Mouse (Mus musculus) lung, postnatal 4 days (tissue): ENCODE data around the gene Sorcs2.
A peak's percentile ranks its signal among the peaks of the same experiment; 100 is the strongest.

ENCODE experiments used
- DNase-seq, 2 experiments: peaks; one replicate each; pipeline ENCODE4 v3.0.0; 2021

Sorcs2 gene

GRCm38 (mm10) chr5:36174569-36175115 lies 223.3 kb downstream of the Sorcs2 start:
- no peak for DNase-seq

GRCm38 (mm10) chr5:36168963-36169650 lies 228.8 kb downstream of the Sorcs2 start:
- peak in 1 of 2 experiments; percentile 8 for DNase-seq

DNA sequence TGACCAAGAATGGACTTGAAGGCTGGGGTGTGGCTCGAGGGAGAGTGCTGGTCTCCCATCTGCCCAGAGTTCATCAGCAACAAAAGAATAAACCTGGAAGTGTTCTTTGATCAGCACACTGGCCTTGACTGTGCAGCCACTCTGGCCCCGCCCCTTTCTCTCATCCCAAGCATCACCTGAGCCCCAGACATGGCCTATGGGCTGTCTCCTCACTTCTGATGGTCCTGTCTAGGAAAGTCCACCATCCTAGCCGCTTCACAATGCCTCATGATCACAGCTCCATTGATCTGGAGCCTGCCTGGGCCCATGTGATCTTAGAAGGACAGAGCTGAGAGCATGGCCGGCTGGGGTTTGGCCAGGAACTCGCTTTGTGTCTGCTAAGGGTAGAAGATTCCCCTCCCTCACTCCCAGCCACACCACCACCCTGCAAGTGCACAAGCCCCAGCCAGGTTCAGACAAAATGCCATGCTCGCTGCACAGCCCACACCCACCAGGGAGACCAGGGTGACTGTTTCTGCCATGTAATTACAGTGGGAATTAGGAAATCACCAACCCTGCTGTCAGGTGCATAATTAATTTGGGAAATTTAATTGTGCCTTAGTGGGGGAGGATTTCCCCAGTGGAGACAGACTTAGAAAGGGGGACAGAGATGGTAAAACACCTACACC lies 231.5 kb downstream of the Sorcs2 start:
- no peak for DNase-seq

DNA sequence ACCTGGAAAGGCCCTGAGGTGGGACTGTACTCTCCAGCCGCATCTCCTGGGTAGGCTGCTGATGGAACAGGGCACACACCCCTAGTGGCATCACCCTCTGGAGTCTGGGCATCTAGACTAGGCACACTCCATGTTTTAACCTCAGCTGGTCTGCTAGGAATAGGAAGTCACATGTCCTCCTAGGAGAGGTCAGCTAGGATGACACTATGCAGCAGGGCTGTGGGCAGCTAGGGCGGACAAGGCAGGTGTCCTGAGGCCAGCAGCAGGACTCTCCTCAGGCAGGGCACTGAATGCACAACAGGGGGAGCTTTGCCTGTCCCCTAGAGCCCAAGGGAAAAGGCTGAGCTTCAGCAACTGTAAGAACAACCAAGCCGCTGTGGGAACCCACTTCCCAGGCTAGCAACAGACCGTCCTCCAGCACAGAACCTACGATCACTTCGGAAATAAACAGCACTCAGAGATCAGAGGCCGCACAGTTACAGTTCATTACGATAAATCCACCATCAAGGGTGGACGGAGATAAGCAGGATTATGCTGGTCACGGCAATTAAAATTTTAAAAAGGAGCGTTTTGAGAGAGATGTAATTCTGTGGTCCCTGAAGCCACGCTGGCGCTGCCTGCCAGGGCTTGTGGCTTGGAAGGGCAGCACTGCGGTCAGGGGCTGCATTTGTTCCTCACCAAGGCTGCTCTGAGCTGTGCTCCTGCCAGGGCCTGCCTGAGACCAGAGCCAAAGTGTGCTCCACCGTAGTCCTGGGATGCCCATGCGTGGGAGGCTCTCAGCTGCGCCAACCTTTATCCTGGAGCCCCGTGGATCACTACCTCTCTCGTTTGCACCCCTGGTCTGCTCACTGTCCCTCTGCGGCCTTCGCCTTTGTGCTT lies 232.3 kb downstream of the Sorcs2 start:
- no peak for DNase-seq

DNA sequence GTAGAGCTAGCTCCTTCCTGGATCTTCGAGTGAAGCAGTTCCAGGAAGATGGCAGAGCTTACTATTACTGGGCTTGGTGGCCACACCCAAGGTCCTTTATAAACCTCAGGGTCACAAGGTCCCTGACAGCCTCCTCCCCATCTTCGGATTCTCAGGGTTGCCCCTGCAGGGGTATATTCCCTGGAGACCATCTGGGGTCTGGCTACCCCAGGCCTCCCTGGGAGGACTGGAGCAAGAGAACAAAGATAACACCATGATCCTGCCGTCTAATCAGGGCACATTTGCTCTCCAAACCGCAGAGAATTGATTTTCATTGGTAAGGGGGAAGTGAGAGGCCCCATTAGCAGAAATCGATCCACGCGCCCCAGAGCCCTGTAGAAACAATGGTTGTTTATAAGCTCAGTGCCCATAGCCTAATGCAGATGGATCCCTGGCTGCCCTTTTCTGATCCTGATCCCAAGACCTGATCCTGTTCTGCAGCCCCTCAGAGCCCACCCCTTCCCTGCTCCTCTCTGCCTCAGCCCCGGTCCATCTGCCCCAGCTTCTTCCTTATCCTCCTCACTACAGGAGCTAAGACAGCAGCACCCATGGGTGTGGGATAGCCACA lies 243.0 kb downstream of the Sorcs2 start:
- no peak for DNase-seq

DNA sequence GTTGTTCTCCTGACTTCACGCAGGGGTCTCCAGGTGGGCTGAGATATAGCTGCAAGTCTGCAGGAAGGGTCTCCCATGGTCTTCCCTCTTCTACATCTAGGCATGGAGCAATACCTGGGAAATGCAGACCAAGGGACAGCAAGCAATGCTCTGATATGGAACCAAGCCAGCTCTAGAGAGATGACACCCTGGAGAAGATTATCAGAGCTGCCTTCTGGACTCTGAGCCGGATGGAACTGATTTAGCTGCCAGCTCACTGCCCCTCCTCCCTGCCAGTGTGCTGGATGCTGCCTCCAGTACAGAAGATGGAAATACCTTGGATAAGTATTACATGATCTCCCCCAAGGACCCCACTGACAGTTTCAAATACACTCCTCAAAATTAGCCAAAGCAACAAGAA lies 244.7 kb downstream of the Sorcs2 start:
- no peak for DNase-seq

DNA sequence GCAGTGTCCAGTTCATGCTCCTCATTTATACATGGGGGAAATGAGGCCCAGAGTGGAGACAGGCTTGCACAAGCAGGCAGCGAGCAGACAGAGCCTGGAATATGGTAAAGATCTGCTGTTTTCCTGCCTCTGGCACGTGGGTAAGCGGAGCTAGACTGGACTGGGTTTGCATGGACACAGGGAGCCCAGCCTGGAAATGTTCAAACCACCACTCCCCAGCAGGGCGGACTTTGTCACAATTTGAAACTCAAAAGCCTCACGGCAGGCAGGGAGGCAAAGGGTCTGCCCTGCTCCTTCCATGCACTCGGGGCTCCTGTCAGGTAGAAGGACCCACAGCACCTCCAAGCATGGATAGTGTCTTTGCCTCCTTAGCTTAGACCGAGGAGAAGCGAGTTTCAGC lies 246.9 kb downstream of the Sorcs2 start:
- no peak for DNase-seq

DNA sequence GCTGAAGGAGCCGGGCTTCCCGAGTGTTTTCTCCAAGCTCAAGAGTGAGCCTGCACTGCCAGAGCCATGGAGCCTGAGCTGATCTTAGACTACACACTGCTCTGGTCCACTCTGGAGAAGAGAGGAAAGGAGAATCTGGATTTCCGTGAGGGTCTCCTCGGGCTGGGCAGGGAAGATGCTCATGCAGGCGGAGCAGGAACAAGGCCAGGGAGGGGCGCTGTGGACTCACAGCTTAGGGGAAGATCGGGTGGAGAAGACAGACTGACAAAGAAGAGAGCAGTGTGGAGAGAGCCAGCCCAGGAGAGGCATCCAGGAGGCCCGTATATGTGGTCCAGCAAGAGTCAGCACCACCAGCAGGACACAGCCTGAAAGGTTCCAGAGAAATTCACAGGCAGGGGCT lies 248.8 kb downstream of the Sorcs2 start:
- no peak for DNase-seq

- no peak for DNase-seq
These were observed 251.3 kb downstream of the Sorcs2 start for GRCm38 (mm10) chr5:36146589-36146988.

DNA sequence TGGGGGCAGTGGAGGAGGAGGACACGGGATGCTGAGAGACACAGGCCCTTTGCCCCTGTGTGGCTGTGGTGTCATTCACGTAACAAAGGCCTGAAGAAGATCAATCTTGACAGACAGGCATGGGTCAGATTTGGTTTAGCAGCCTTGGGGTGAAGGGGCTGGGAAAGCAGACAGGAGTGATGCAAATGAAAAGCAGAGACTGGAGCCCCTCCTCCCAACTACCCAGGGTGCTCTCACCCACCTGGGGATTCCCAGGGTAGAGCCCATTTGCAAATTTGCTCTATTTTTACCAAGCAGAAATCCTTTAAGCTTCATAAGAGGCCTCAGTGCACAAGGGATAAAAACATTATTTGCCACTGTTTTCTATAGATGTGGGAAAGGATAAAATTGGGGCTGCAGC lies 253.4 kb downstream of the Sorcs2 start:
- DNase-seq = no peak

- no peak for DNase-seq
These were observed 256.2 kb downstream of the Sorcs2 start for GRCm38 (mm10) chr5:36141676-36142255.

DNA sequence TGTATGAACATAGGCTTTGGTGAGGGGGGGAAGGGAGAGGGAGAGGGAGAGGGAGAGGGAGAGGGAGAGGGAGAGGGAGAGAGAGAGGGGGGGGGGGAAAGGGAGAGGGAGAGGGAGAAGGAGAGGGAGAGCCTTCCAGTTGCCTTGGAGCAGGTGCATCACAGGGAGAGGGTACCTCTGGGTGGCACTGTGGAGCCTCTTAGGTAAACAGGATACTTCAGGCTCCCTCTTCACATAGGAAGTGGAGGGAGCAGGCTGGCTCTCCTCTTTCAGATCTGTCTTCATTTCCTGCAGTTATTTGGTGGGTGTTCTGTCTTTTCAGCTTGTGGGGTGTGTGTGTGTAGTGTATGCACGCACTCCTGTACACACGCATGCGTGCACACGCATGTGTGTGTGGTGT lies 256.8 kb downstream of the Sorcs2 start:
- peak in 1 of 2 experiments; percentile 25 for DNase-seq

DNA sequence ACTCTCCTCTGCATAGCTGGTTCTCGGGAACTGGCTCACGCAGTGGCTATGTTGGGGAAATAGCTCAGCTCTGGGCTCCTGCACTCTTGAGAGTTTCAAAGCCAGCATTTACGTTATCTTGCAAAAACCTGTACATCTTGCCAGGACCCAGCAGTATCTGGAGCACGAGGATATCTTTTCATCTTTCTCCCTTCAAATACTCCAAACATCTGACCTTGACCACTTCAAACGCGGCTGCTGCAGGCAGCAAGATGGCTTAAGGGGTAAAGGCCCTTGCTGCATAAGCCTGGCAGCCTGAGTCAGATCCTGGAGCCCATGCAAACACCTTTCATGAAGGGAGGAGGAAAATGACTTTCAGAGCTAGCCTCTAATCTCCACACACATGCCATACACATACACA lies 258.2 kb downstream of the Sorcs2 start:
- no peak for DNase-seq

DNA sequence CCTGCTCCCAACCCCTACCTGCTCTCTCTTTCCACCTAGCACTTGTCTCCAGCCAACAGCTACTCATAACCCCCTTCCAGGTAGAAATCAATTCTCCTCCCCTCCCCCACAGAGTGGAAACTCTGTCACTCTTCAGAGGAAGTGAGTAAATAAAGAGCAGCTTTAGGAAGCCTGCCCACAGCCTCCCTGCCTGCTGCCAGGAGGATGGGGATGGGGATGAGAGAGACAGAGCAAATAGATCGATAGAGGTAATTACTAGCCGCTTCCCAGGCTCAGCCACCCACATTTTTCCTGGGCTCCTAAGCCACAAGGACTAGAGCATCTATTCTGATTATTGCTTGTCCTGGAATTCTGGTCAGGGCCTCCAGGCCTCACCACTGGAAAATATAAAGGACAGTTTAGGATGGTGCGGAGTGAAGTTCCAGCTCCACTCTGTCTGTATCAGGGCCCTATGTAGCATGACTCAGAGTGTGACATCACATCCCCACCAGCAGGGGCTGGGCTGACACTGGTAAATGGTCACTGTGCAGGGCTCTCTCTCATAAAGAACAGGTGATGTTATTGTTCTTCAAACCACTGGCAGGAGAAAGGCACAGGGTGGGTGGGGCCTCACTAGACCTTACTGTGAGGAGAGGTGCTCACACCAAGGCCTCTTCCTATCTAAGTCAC lies 261.9 kb downstream of the Sorcs2 start:
- DNase-seq = no peak

- no peak for DNase-seq
These were observed 263.6 kb downstream of the Sorcs2 start for GRCm38 (mm10) chr5:36134302-36134701.

DNA sequence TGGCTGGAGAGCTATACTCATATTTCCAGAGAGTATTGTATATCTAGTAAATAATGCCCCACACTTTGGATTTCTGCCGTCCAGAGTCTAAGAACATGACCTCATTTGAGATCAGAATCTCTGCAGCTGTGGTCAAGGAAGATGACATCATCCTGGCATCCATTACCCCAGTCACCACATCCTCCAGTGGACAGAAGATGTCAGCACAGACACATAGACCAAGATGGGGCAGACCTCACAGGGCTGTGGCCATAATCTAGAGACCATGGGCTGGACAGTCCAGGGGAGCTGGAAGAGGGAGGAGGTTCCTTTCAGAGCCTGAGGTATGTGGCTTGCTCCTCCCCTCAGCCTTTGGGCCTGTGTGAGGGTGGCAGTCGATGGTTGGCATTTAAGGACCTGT lies 264.0 kb downstream of the Sorcs2 start:
- no peak for DNase-seq

DNA sequence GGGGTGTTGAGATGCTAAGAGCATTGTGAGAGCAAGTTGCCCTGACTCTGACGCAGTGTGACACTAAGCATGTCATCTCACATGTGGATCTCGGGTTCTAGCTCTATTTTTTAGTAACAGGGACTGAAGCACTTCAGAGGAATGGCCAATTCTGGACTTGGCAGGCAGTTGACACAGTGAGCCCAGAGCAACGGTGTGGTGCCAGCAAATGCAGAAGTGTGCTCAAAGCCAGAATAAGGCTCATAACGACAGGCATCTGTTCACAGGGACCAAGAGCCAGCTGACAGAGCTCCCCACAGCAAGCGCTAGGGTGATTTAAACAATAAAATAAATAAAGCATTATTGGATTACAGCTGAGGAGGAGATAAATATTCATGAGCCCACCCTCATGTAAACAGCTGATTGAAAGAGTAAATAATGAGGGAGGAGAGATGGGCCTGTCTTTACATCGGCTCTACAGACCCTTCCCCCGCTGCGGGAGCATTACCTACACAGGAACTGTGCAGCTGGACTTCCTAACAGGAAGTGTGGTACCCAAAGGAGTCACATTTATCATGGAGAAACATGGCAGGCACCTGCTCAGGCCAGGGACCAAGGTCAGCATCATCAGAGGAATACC lies 267.4 kb downstream of the Sorcs2 start:
- DNase-seq = peak; percentile 36 to 65

GRCm38 (mm10) chr5:36129661-36130060 lies 268.3 kb downstream of the Sorcs2 start:
- peak; percentile 7 to 64 for DNase-seq

- DNase-seq = peak; percentile 12 to 59
These were observed 269.4 kb downstream of the Sorcs2 start for GRCm38 (mm10) chr5:36128513-36128912.

GRCm38 (mm10) chr5:36124993-36125392 lies 272.9 kb downstream of the Sorcs2 start:
- DNase-seq = no peak

GRCm38 (mm10) chr5:36122987-36123386 lies 275.0 kb downstream of the Sorcs2 start:
- DNase-seq = no peak
